ENCODE assay signal across 24 mouse cellular contexts in the genomic region with DNA sequence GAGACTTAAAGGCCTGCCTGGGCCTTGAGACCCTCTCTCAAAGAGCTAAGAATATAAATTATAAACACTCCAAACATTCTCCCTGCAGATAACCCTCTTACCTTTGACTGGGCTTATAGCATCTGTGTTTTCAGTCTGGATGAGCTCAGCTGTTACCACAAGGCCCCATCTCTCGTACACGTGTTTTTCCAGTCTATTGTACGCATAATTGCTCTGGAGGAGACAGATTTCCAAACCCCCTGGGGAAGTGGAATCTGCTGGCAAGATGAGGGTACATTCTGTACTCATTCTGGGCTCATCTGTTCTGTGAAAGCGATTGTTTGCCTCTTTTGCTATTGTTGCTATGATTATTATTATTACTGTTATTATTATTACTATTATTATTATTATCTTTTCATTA. TPM values are rescaled to one million over a fixed set of nuclear protein-coding genes. Genes with fewer than 3 reads are reported as not detected.
DNase-seq lines count a peak whose midpoint lies in the region; ATAC-seq and TF ChIP-seq lines count a peak whose summit lies in the region.
"Had no signal": no experiment of that assay in that cellular context is flagged by ENCODE, and none has a peak within 500 bp of the region (broad histone marks: within the 10 kb centered on the region; RNA-seq: fewer than 3 reads in every experiment).

No protein-coding gene starts in this region.

- peak overlapping the region; percentile 18; the same call in 1 of the 2 replicates for H3K27ac ChIP-seq in layer of hippocampus, adult 2 months
- H3K27ac ChIP-seq in MEL (ENCODE audit: control insufficient read depth, low read depth, low read length), result peak overlapping the region; percentile 59
- peak overlapping the region; percentile 74 for H3K27ac ChIP-seq in intestine, postnatal 0 days (ENCODE audit: low read depth, low read length)
- H3K27ac ChIP-seq in thymus, adult 2 months (ENCODE audit: control insufficient read depth, insufficient read depth, low read length), result no peak overlapping the region
- H3K27ac ChIP-seq: heart, adult 2 months; limb, embryonic 10.5 days; liver, embryonic 13.5 days; lung, embryonic 15.5 days had no signal

- no peak for ATAC-seq in intestine, postnatal 0 days
- ATAC-seq: CD4-positive, CD25-positive, alpha-beta regulatory T cell, adult 4 months had no signal

- H3K4me3 ChIP-seq in layer of hippocampus, adult 2 months, result no peak overlapping the region
- H3K4me3 ChIP-seq in MEL (ENCODE audit: control insufficient read depth in 1 of 2, insufficient read depth in 1 of 2, low read depth in 2 of 2, low read length in 2 of 2), result peak overlapping the region in 1 of 2 experiments; percentile 18; a peak in 1 of 4 replicates
- H3K4me3 ChIP-seq in intestine, postnatal 0 days (ENCODE audit: low read depth, low read length), result no peak overlapping the region
- H3K4me3 ChIP-seq in thymus, adult 2 months (ENCODE audit: control insufficient read depth, insufficient read depth, low read length), result no peak overlapping the region
- H3K4me3 ChIP-seq: erythroblast, embryonic 14.5 days; heart, adult 2 months; limb, embryonic 10.5 days; liver, embryonic 13.5 days; lung, embryonic 15.5 days had no signal

- no peaks in the 10 kb centered on the region for H3K79me2 ChIP-seq in MEL (ENCODE audit: control insufficient read depth, insufficient read depth, low read length, poor library complexity)

- H3K9me3 ChIP-seq in MEL (replicated peaks; ENCODE audit: insufficient read depth, low read length), result no peaks in the 10 kb centered on the region
- H3K9me3 ChIP-seq in intestine, postnatal 0 days (ENCODE audit: control insufficient read depth), result 0 out of 2 replicates have a peak, but pooled peaks cover 4% of the 10 kb centered on the region
- H3K9me3 ChIP-seq: liver, embryonic 13.5 days; lung, embryonic 15.5 days had no signal

- peak overlapping the region; percentile 48; the same call in 1 of the 2 replicates for H3K9ac ChIP-seq in MEL (ENCODE audit: control insufficient read depth, low read depth, low read length, poor library complexity, severe bottlenecking)
- H3K9ac ChIP-seq in intestine, postnatal 0 days (ENCODE audit: low read depth, low read length), result no peak overlapping the region
- H3K9ac ChIP-seq: liver, embryonic 13.5 days; lung, embryonic 15.5 days had no signal

- TF ChIP-seq EP300 in MEL (IDR thresholded peaks at IDR 0.05; ENCODE audit: low read depth in 1 of 2, low read length in 2 of 2), result no peak

- WGBS in intestine, postnatal 0 days, result 39% methylated on average over 4 of the region's 4 CpGs
- 94% methylated on average over 4 of the region's 4 CpGs for WGBS in thymus, adult 2 months

- no peaks in the 10 kb centered on the region for H3K27me3 ChIP-seq in MEL (ENCODE audit: control insufficient read depth in 1 of 2, insufficient read depth in 2 of 2, low read length in 2 of 2)
- no peaks in the 10 kb centered on the region for H3K27me3 ChIP-seq in intestine, postnatal 0 days (replicated peaks; ENCODE audit: control insufficient read depth, insufficient read depth, low read length)
- no peaks in the 10 kb centered on the region for H3K27me3 ChIP-seq in thymus, adult 2 months (ENCODE audit: control insufficient read depth, insufficient read depth, low read length)
- H3K27me3 ChIP-seq: liver, embryonic 13.5 days; lung, embryonic 15.5 days had no signal

- DNase-seq in layer of hippocampus, adult 2 months (ENCODE audit: low spot score in 2 of 2), result no peak
- no peak for DNase-seq in layer of hippocampus, adult 18-20 months (ENCODE audit: low spot score in 2 of 2)
- DNase-seq in MEL (ENCODE audit: low read depth, low spot score), result no peak
- peak; percentile 71 for DNase-seq in brain, embryonic 14.5 days (ENCODE audit: low read depth)
- no peak for DNase-seq in thymus, adult 2 months
- no peak for DNase-seq in B cell, adult 2 months
- DNase-seq: adrenal gland, adult 8-10 months; cerebellum, adult 18-20 months; gastrocnemius, postnatal 14 days; heart, adult 2 months; right cerebral cortex, postnatal 4 days had no signal

- H3K4me1 ChIP-seq in MEL (ENCODE audit: control insufficient read depth in 1 of 2, insufficient read depth in 2 of 2, low read length in 2 of 2), result peaks cover 0 to 17% of the 10 kb centered on the region in 2 experiments; a peak in 2 of 4 replicates
- H3K4me1 ChIP-seq in intestine, postnatal 0 days (replicated peaks; ENCODE audit: control insufficient read depth, insufficient read depth, low read length), result 0 out of 2 replicates have a peak, but pooled peaks cover 10% of the 10 kb centered on the region
- H3K4me1 ChIP-seq in thymus, adult 2 months (replicated peaks; ENCODE audit: control insufficient read depth, insufficient read depth, low read length), result no peaks in the 10 kb centered on the region
- H3K4me1 ChIP-seq: limb, embryonic 10.5 days; lung, embryonic 15.5 days had no signal

- no peak for TF ChIP-seq CTCF in layer of hippocampus, adult 2 months (conservative IDR thresholded peaks at IDR 0.05)
- no peak for TF ChIP-seq CTCF in MEL (IDR thresholded peaks at IDR 0.05 in 2 of 3, conservative IDR thresholded peaks at IDR 0.05 in 1 of 3; ENCODE audit: control insufficient read depth in 1 of 3, insufficient read depth in 1 of 3, low read depth in 2 of 3, low read length in 3 of 3, poor library complexity in 1 of 3, severe bottlenecking in 1 of 3)
- TF ChIP-seq CTCF in brain, embryonic 14.5 days (IDR thresholded peaks at IDR 0.05; ENCODE audit: borderline replicate concordance, extremely low read depth, insufficient read depth, insufficient read length), result no peak
- no peak for TF ChIP-seq CTCF in intestine, postnatal 0 days (IDR thresholded peaks at IDR 0.05; ENCODE audit: low read depth)
- TF ChIP-seq CTCF in thymus, adult 2 months (IDR thresholded peaks at IDR 0.05; ENCODE audit: borderline replicate concordance, control insufficient read depth, extremely low read depth, insufficient read depth, low read length, poor library complexity), result no peak

- H3K36me3 ChIP-seq in MEL (ENCODE audit: control insufficient read depth in 1 of 2, insufficient read depth in 2 of 2, low read length in 2 of 2), result peaks cover 2 to 14% of the 10 kb centered on the region in 2 experiments
- H3K36me3 ChIP-seq in intestine, postnatal 0 days (ENCODE audit: control insufficient read depth, insufficient read depth), result peaks cover 10% of the 10 kb centered on the region
- H3K36me3 ChIP-seq in thymus, adult 2 months (ENCODE audit: control insufficient read depth, insufficient read depth, low read length), result no peaks in the 10 kb centered on the region
- H3K36me3 ChIP-seq: limb, embryonic 10.5 days; liver, embryonic 13.5 days; lung, embryonic 15.5 days had no signal

- peak overlapping the region; percentile 49 for H3K4me2 ChIP-seq in intestine, postnatal 0 days (replicated peaks; ENCODE audit: low read depth)
- H3K4me2 ChIP-seq: lung, embryonic 15.5 days had no signal

- no peak for TF ChIP-seq RAD21 in MEL (IDR thresholded peaks at IDR 0.05; ENCODE audit: low read depth, low read length)

- no peak for TF ChIP-seq POLR2A in MEL (IDR thresholded peaks at IDR 0.05; ENCODE audit: control insufficient read depth in 1 of 2, insufficient read depth in 1 of 2, low read depth in 1 of 2, low read length in 2 of 2, poor library complexity in 1 of 2)
- no peak for TF ChIP-seq POLR2A in brain, embryonic 14.5 days (IDR thresholded peaks at IDR 0.05; ENCODE audit: borderline replicate concordance, extremely low read depth, insufficient read depth, insufficient read length, poor library complexity, severe bottlenecking)
- TF ChIP-seq POLR2A in thymus, adult 2 months (IDR thresholded peaks at IDR 0.05; ENCODE audit: control insufficient read depth, extremely low read depth, insufficient read depth, low read length, poor library complexity), result no peak

TF ChIP-seq in MEL, 35 proteins besides CTCF, POLR2A, EP300 and RAD21 (continues in another document):
- TF ChIP-seq USF2 (IDR thresholded peaks at IDR 0.05; ENCODE audit: borderline replicate concordance in 1 of 2, insufficient read depth in 1 of 2, low read depth in 1 of 2, low read length in 2 of 2), result no peak
- TF ChIP-seq CHD1 (IDR thresholded peaks at IDR 0.05; ENCODE audit: low read depth, low read length), result no peak
- TF ChIP-seq ETS1 (IDR thresholded peaks at IDR 0.05; ENCODE audit: low read depth, low read length), result no peak
- TF ChIP-seq ZMIZ1 (IDR thresholded peaks at IDR 0.05; ENCODE audit: low read depth, low read length), result no peak
- TF ChIP-seq TBP (IDR thresholded peaks at IDR 0.05; ENCODE audit: low read depth, low read length), result no peak
- TF ChIP-seq MYC (IDR thresholded peaks at IDR 0.05; ENCODE audit: low read depth, low read length), result no peak
- TF ChIP-seq BHLHE40 (IDR thresholded peaks at IDR 0.05; ENCODE audit: borderline replicate concordance, low read depth, low read length), result no peak
- no peak for TF ChIP-seq ZC3H11A (IDR thresholded peaks at IDR 0.05; ENCODE audit: low read depth, low read length)

RNA-seq across cellular contexts. Expression of gene Tmco4, which starts 46.3 kb away (rescaled TPM):
- 1 to 10 TPM; 1.6 to 4.2 TPM for total RNA-seq in layer of hippocampus, adult 2 months (2021)
- total RNA-seq in layer of hippocampus, adult 18-20 months (2021), result 1 to 10 TPM; 2.9 to 3.0 TPM
- 22.0 and 24.7 TPM in 2 replicates for total RNA-seq in MEL (2012; rRNA removed)
- 10 to 100 TPM in 1 of 2 experiments, not detected in 1; 16.5 TPM for polyA plus RNA-seq in MEL (2012; ENCODE audit: insufficient read depth in 1 of 2, insufficient read length in 2 of 2, low read depth in 1 of 2, low replicate concordance in 2 of 2, missing spikeins in 1 of 2)
- 0.62 and 0.64 TPM in 2 replicates for polyA plus RNA-seq in brain, embryonic 14.5 days (2012; rRNA removed)
- 11.0 and 12.2 TPM in 2 replicates for polyA plus RNA-seq in intestine, postnatal 0 days (2015; fragmentation: Nextera tagmentation; extraction: Ambion mirVana)
- polyA plus RNA-seq in thymus, adult 2 months (2012; rRNA removed), result 30.2 and 30.7 TPM in 2 replicates

RNA-seq across cellular contexts. Expression of gene Rnf186, which starts 52.1 kb away (rescaled TPM):
- total RNA-seq in layer of hippocampus, adult 2 months (2021), result not detected
- not detected for total RNA-seq in layer of hippocampus, adult 18-20 months (2021)
- total RNA-seq in MEL (2012; rRNA removed), result 0.19 TPM in 1 of 2 replicates, not detected in the other
- polyA plus RNA-seq in MEL (2012; ENCODE audit: insufficient read depth in 1 of 2, insufficient read length in 2 of 2, low read depth in 1 of 2, low replicate concordance in 2 of 2, missing spikeins in 1 of 2), result under 1 TPM in 1 of 2 experiments, not detected in 1; 0.61 TPM
- polyA plus RNA-seq in brain, embryonic 14.5 days (2012; rRNA removed), result not detected in 2 replicates
- polyA plus RNA-seq in intestine, postnatal 0 days (2015; fragmentation: Nextera tagmentation; extraction: Ambion mirVana), result 65.2 and 70.7 TPM in 2 replicates
- 2.1 and 2.3 TPM in 2 replicates for polyA plus RNA-seq in thymus, adult 2 months (2012; rRNA removed)
- total RNA-seq: adrenal gland, adult 8-10 months; common myeloid progenitor, adult 5-6 weeks; gastrocnemius, postnatal 14 days; heart, adult 2 months; left cerebral cortex, adult 18-20 months; megakaryocyte progenitor cell, adult 5-6 weeks; neutrophil, adult 5-6 weeks had no signal
- polyA plus RNA-seq: CD4-positive, CD25-positive, alpha-beta regulatory T cell, adult 4 months; embryonic facial prominence, embryonic 11.5 days; erythroblast, embryonic 14.5 days; frontal cortex, adult 2 months; limb, embryonic 10.5 days had no signal

RNA-seq across cellular contexts. Expression of gene Htr6, which starts 56.4 kb away (rescaled TPM):
- total RNA-seq in layer of hippocampus, adult 2 months (2021), result 1 to 10 TPM; 7.3 to 7.6 TPM
- total RNA-seq in layer of hippocampus, adult 18-20 months (2021), result 1 to 10 TPM; 6.5 to 7.6 TPM
- 0.08 TPM in 1 of 2 replicates, not detected in the other for total RNA-seq in MEL (2012; rRNA removed)
- not detected for polyA plus RNA-seq in MEL (2012; ENCODE audit: insufficient read depth in 1 of 2, insufficient read length in 2 of 2, low read depth in 1 of 2, low replicate concordance in 2 of 2, missing spikeins in 1 of 2)
- 1.8 and 2.0 TPM in 2 replicates for polyA plus RNA-seq in brain, embryonic 14.5 days (2012; rRNA removed)
- polyA plus RNA-seq in intestine, postnatal 0 days (2015; fragmentation: Nextera tagmentation; extraction: Ambion mirVana), result 0.08 TPM in 1 of 2 replicates, not detected in the other
- polyA plus RNA-seq in thymus, adult 2 months (2012; rRNA removed), result not detected in 2 replicates
- total RNA-seq: common myeloid progenitor, adult 5-6 weeks; gastrocnemius, postnatal 14 days; heart, adult 2 months; megakaryocyte progenitor cell, adult 5-6 weeks; neutrophil, adult 5-6 weeks had no signal
- polyA plus RNA-seq: CD4-positive, CD25-positive, alpha-beta regulatory T cell, adult 4 months; erythroblast, embryonic 14.5 days; heart, adult 2 months; heart, embryonic 16.5 days; limb, embryonic 10.5 days; liver, embryonic 13.5 days; lung, embryonic 15.5 days had no signal

Comparison
In these comparisons a context has a peak if more than half of its experiments do, and no peak if none do; other contexts are left out.
1. RNA of gene Rnf186, which starts 52.1 kb away (polyA plus RNA-seq): 65.2 to 70.7 TPM in intestine, postnatal 0 days; 2.1 to 2.3 TPM in thymus, adult 2 months, 0.61 TPM in MEL and not detected in brain, embryonic 14.5 days; every median in the first group is over 10 times any median in the second.